Mouse (Mus musculus): ENCODE data around the gene Myo16. TPM values are rescaled to one million over a fixed set of nuclear protein-coding genes. Genes with fewer than 3 reads are reported as not detected.
A peak's percentile ranks its signal among the peaks of the same experiment; 100 is the strongest.

The Myo16 gene
- polyA plus RNA-seq, 1 experiment from 2014 or later = 0.70 TPM

GRCm38 (mm10) chr8:10598889-10599288 is 445.2 kb downstream of the Myo16 start:
- WGBS = 69% methylated on average over 5 of the region's 5 CpGs
- no peak for TF ChIP-seq CTCF (IDR thresholded peaks at IDR 0.05; ENCODE audit: low read depth)
- no peak for DNase-seq
- H3K27ac ChIP-seq (ENCODE audit: low read depth) = no peak overlapping the region
- no peaks in the 10 kb centered on the region for H3K4me1 ChIP-seq (ENCODE audit: insufficient read depth)
- no peaks in the 10 kb centered on the region for H3K36me3 ChIP-seq (ENCODE audit: insufficient read depth)
- no peak overlapping the region for H3K4me2 ChIP-seq
- no peak for ATAC-seq (ENCODE audit: insufficient read depth)
- H3K9ac ChIP-seq = no peak overlapping the region
- H3K4me3 ChIP-seq (ENCODE audit: low read depth, low read length) = no peak overlapping the region
- no peaks in the 10 kb centered on the region for H3K9me3 ChIP-seq (ENCODE audit: low read depth, low read length)
- no peaks in the 10 kb centered on the region for H3K27me3 ChIP-seq (ENCODE audit: insufficient read depth, low read length)

GRCm38 (mm10) chr8:10606028-10606815 is 452.5 kb downstream of the Myo16 start:
- Histone ChIP-seq H3K4me1 (ENCODE audit: insufficient read depth) (no peaks in the 10 kb centered on the region), H3K36me3 (ENCODE audit: insufficient read depth) (no peaks in the 10 kb centered on the region), H3K4me2 (no peak overlapping the region), H3K9ac (no peak overlapping the region), H3K4me3 (ENCODE audit: low read depth, low read length) (no peak overlapping the region), H3K9me3 (ENCODE audit: low read depth, low read length) (no peaks in the 10 kb centered on the region), H3K27me3 (ENCODE audit: insufficient read depth, low read length) (no peaks in the 10 kb centered on the region), H3K27ac (ENCODE audit: low read depth) (no peak overlapping the region)
- TF ChIP-seq CTCF (IDR thresholded peaks at IDR 0.05; ENCODE audit: low read depth) = no peak
- 32% methylated on average over 12 of the region's 12 CpGs for WGBS
- ATAC-seq (ENCODE audit: insufficient read depth) = no peak
- peak; percentile 45 for DNase-seq

DNA sequence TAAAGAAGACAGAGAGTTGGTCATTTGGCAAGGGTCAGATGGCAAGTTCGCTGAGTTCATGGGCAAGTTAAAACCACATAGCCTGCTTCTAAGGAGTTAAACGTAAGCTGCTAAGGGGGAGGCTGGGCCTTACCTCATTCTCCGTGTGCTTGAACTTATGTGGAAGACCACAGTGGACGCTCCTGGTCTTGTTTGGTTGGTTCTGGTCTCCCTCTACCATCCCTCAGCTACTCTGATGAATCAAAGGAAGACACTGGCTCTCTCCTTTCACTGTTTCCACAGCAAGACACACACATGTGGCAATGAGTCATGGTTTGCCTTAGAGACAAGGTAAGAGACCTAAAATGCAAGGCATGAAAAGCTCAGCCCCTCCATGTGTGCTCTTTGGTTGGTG is 453.1 kb downstream of the Myo16 start:
- no peaks in the 10 kb centered on the region for H3K4me1 ChIP-seq (ENCODE audit: insufficient read depth)
- H3K4me3 ChIP-seq (ENCODE audit: low read depth, low read length) = no peak overlapping the region
- TF ChIP-seq CTCF (IDR thresholded peaks at IDR 0.05; ENCODE audit: low read depth) = no peak
- 41% methylated on average over 4 of the region's 4 CpGs for WGBS
- no peak overlapping the region for H3K4me2 ChIP-seq
- H3K9me3 ChIP-seq (ENCODE audit: low read depth, low read length) = no peaks in the 10 kb centered on the region
- no peak overlapping the region for H3K27ac ChIP-seq (ENCODE audit: low read depth)
- H3K9ac ChIP-seq = no peak overlapping the region
- ATAC-seq (ENCODE audit: insufficient read depth) (no peak), DNase-seq (no peak)
- no peaks in the 10 kb centered on the region for H3K27me3 ChIP-seq (ENCODE audit: insufficient read depth, low read length)
- H3K36me3 ChIP-seq (ENCODE audit: insufficient read depth) = no peaks in the 10 kb centered on the region

DNA sequence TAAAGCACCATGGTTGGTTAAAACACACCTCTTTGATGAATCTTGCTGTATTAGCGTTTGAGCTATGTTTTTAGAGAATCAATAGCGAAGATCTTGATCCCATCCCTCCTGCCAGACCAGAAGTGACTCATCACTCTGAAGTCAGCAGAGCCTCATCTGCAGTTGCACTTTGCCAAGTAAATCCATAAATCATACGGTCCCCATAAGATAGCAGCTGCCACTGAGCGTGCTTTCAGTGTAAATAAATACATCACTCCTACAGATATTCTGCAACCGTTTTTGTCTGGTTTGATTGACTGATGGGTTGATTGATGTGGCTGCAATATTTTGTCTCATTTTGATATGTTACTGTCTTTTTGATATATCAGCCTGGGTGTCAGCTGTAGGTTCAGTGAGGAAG is 457.9 kb downstream of the Myo16 start:
- 50% methylated on average over 5 of the region's 5 CpGs for WGBS
- H3K4me1 ChIP-seq (ENCODE audit: insufficient read depth) = no peaks in the 10 kb centered on the region
- no peak for TF ChIP-seq CTCF (IDR thresholded peaks at IDR 0.05; ENCODE audit: low read depth)
- no peaks in the 10 kb centered on the region for H3K9me3 ChIP-seq (ENCODE audit: low read depth, low read length)
- no peaks in the 10 kb centered on the region for H3K36me3 ChIP-seq (ENCODE audit: insufficient read depth)
- ATAC-seq (ENCODE audit: insufficient read depth) = no peak
- no peak overlapping the region for H3K9ac ChIP-seq
- no peak overlapping the region for H3K27ac ChIP-seq (ENCODE audit: low read depth)
- DNase-seq = no peak
- no peak overlapping the region for H3K4me3 ChIP-seq (ENCODE audit: low read depth, low read length)
- H3K27me3 ChIP-seq (ENCODE audit: insufficient read depth, low read length) = no peaks in the 10 kb centered on the region
- no peak overlapping the region for H3K4me2 ChIP-seq

GRCm38 (mm10) chr8:10613371-10613770 is 459.7 kb downstream of the Myo16 start:
- DNase-seq (peak; percentile 49), ATAC-seq (ENCODE audit: insufficient read depth) (no peak)
- no peaks in the 10 kb centered on the region for H3K4me1 ChIP-seq (ENCODE audit: insufficient read depth)
- H3K4me3 ChIP-seq (ENCODE audit: low read depth, low read length) = no peak overlapping the region
- peak; percentile 49 for TF ChIP-seq CTCF (IDR thresholded peaks at IDR 0.05; ENCODE audit: low read depth)
- no peak overlapping the region for H3K27ac ChIP-seq (ENCODE audit: low read depth)
- no peaks in the 10 kb centered on the region for H3K36me3 ChIP-seq (ENCODE audit: insufficient read depth)
- no peaks in the 10 kb centered on the region for H3K27me3 ChIP-seq (ENCODE audit: insufficient read depth, low read length)
- H3K9me3 ChIP-seq (ENCODE audit: low read depth, low read length) = no peaks in the 10 kb centered on the region
- WGBS = 38% methylated on average over 2 of the region's 2 CpGs
- H3K4me2 ChIP-seq = no peak overlapping the region
- no peak overlapping the region for H3K9ac ChIP-seq

- ATAC-seq (ENCODE audit: insufficient read depth) = peak; percentile 69
- no peak for DNase-seq
- WGBS = 75% methylated on average over 2 of the region's 2 CpGs
Observed at GRCm38 (mm10) chr8:10619689-10620088, 466.0 kb downstream of the Myo16 start.

GRCm38 (mm10) chr8:10625262-10625661 is 471.6 kb downstream of the Myo16 start:
- no peak for ATAC-seq (ENCODE audit: insufficient read depth)

More at GRCm38 (mm10) chr8:10619689-10620088, 466.0 kb downstream of the Myo16 start:
- TF ChIP-seq CTCF (IDR thresholded peaks at IDR 0.05; ENCODE audit: low read depth) = no peak
- no peak overlapping the region for H3K9ac ChIP-seq
- H3K4me2 ChIP-seq = no peak overlapping the region
- no peak overlapping the region for H3K4me3 ChIP-seq (ENCODE audit: low read depth, low read length)
- no peaks in the 10 kb centered on the region for H3K27me3 ChIP-seq (ENCODE audit: insufficient read depth, low read length)
- H3K27ac ChIP-seq (ENCODE audit: low read depth) = no peak overlapping the region
- no peaks in the 10 kb centered on the region for H3K36me3 ChIP-seq (ENCODE audit: insufficient read depth)
- 0 out of 2 replicates have a peak, but pooled peaks cover 3% of the 10 kb centered on the region for H3K9me3 ChIP-seq (ENCODE audit: low read depth, low read length)
- no peaks in the 10 kb centered on the region for H3K4me1 ChIP-seq (ENCODE audit: insufficient read depth)

More at GRCm38 (mm10) chr8:10625262-10625661, 471.6 kb downstream of the Myo16 start:
- DNase-seq = no peak
- H3K9me3 ChIP-seq (ENCODE audit: low read depth, low read length) = 0 out of 2 replicates have a peak, but pooled peaks cover 3% of the 10 kb centered on the region
- no peaks in the 10 kb centered on the region for H3K36me3 ChIP-seq (ENCODE audit: insufficient read depth)
- no peak for TF ChIP-seq CTCF (IDR thresholded peaks at IDR 0.05; ENCODE audit: low read depth)
- H3K4me1 ChIP-seq (ENCODE audit: insufficient read depth) = peaks cover 5% of the 10 kb centered on the region; the same call in 1 of the 2 replicates
- H3K27ac ChIP-seq (ENCODE audit: low read depth) = no peak overlapping the region
- no peak overlapping the region for H3K9ac ChIP-seq
- 41% methylated on average over 5 of the region's 5 CpGs for WGBS
- H3K27me3 ChIP-seq (ENCODE audit: insufficient read depth, low read length) = no peaks in the 10 kb centered on the region
- no peak overlapping the region for H3K4me3 ChIP-seq (ENCODE audit: low read depth, low read length)
- H3K4me2 ChIP-seq = no peak overlapping the region
